Mouse (Mus musculus) midbrain, embryonic 10.5 days (tissue): ENCODE data around the gene Ksr1. TPM values are rescaled to one million over a fixed set of nuclear protein-coding genes. Genes with fewer than 3 reads are reported as not detected.

Experiments used
- DNase-seq: peaks from one replicate; pipeline ENCODE4 v3.0.0-alpha.2; 2017; ENCODE audit warnings: low spot score
- H3K27ac ChIP-seq: fragments of 300-500 bp; sonication (generic); replicated peaks from 2 replicates; pipeline ENCODE4 v1.5.1; 2016; ENCODE audit warnings: mild to moderate bottlenecking
- H3K27me3 ChIP-seq: fragments of 300-500 bp; sonication (generic); 2 replicates; pipeline ENCODE4 v1.6.1; 2016; ENCODE audit warnings: low read depth, mild to moderate bottlenecking; ENCODE audit not compliant: poor library complexity, severe bottlenecking
- H3K36me3 ChIP-seq: fragments of 300-500 bp; sonication (generic); 2 replicates; pipeline ENCODE4 v1.6.1; 2016; ENCODE audit warnings: mild to moderate bottlenecking, moderate library complexity
- H3K4me1 ChIP-seq: fragments of 300-500 bp; sonication (generic); 2 replicates; pipeline ENCODE4 v1.6.1; 2016
- H3K4me3 ChIP-seq: fragments of 300-500 bp; sonication (generic); 2 replicates; pipeline ENCODE4 v1.5.1; 2016; ENCODE audit warnings: mild to moderate bottlenecking, moderate library complexity
- H3K9me3 ChIP-seq: fragments of 300-500 bp; sonication (generic); replicated peaks from 2 replicates; pipeline ENCODE4 v1.6.1; 2016; ENCODE audit warnings: mild to moderate bottlenecking
- WGBS: fragments of 180-500 bp; shearing (Covaris S2); methylation state at CpG from one replicate; pipeline ENCODE4 v1.1.7; 2016; 5-methylcytosine and 5-hydroxymethylcytosine counted together
- polyA plus RNA-seq: library from polyadenylated mRNA; unstranded; fragments of >200 nt; fragmentation: Nextera tagmentation; extraction: Ambion mirVana; gene quantifications from 2 replicates; pipeline ENCODE4 v1.2.1, GENCODE M21; 2016

Gene Ksr1
- polyA plus RNA-seq: 1.7 and 2.5 TPM in 2 replicates

DNA sequence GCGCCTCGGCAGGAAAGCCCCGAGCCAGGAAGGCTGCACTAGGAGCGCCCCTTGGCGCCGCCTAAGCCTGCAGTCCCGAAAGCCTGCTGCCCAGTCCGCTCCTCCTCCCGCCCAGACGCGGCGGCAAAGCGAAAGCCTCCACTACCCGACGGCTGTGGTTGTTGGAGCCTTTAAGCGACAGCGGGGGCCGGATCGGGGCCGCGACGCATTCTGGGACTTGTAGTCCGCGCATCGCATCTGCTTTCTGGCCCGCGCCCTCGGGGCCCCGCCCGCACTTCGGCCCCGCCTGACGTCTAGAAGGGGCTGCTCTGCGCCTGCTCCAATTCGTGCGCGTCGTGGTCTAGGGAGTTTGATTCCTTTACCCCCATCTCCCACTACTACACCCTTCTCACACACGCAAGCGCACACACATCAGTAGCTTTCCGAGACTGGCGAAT lies at the start of gene Ksr1:
TSS of gene Ksr1 (minus strand) at position 77 of the 437 bp plus-strand sequence.
- H3K4me1 ChIP-seq: peaks cover 41% of the 10 kb centered on the region
- under 1% methylated on average over 42 of the region's 42 CpGs for WGBS
- peak; percentile 94 for DNase-seq
- no peaks in the 10 kb centered on the region for H3K9me3 ChIP-seq
- H3K27ac ChIP-seq: peak within 1 kb of the TSS; percentile 91
- H3K4me3 ChIP-seq: peak within 1 kb of the TSS; percentile 84
- peaks cover 9% of the 10 kb centered on the region; the same call in 1 of the 2 replicates for H3K27me3 ChIP-seq
- H3K36me3 ChIP-seq: no peaks in the 10 kb centered on the region

DNA sequence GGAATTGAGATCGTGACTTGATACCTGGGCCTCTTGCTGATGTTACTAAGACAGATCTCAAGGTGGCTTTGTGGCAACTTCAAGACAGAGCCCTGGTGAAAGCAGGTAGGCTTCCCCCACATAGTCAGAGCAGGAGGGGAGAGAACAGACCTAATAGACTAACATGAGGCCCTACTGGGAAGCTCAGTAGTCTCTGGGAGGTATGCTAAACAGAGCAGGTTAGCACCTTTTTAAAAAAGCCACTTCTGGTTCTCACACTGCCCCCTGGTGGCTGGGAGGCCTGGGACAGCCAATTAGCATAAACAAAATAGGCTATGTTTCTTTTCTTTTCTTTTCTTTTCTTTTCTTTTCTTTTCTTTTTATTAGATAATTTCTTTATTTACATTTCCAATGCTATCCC lies 46.0 kb upstream of the Ksr1 start:
- H3K9me3 ChIP-seq: no peaks in the 10 kb centered on the region
- 94% methylated on average over 1 of the region's 1 CpGs for WGBS
- H3K4me3 ChIP-seq: no peak overlapping the region
- H3K36me3 ChIP-seq: no peaks in the 10 kb centered on the region
- H3K27me3 ChIP-seq: no peaks in the 10 kb centered on the region
- no peak for DNase-seq
- peaks cover 11% of the 10 kb centered on the region for H3K4me1 ChIP-seq
- H3K27ac ChIP-seq: no peak overlapping the region

DNA sequence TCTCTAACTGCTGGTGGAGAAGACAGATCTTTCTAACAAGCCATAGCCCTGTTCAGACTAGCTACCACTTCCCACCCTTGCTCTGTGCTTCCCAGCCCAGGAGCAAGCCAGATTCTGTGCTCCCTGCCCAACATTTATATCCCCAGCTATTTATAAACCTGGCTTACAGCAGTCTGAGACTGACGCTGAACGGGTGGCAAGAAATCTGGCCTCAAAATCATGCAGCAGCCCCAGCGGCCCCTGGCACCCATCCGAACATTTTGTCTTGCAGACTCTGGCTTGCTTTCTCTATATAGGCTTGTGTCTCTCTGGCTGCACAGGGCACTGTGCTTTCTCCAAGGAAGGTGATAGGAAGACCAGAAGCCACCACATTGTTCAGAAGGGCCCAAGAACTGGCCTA lies 45.0 kb upstream of the Ksr1 start:
- no peak for DNase-seq
- peaks cover 1% of the 10 kb centered on the region for H3K4me1 ChIP-seq
- no peaks in the 10 kb centered on the region for H3K27me3 ChIP-seq
- H3K36me3 ChIP-seq: no peaks in the 10 kb centered on the region
- no peaks in the 10 kb centered on the region for H3K9me3 ChIP-seq
- WGBS: 91% methylated on average over 4 of the region's 4 CpGs
- H3K27ac ChIP-seq: no peak overlapping the region
- H3K4me3 ChIP-seq: no peak overlapping the region

DNA sequence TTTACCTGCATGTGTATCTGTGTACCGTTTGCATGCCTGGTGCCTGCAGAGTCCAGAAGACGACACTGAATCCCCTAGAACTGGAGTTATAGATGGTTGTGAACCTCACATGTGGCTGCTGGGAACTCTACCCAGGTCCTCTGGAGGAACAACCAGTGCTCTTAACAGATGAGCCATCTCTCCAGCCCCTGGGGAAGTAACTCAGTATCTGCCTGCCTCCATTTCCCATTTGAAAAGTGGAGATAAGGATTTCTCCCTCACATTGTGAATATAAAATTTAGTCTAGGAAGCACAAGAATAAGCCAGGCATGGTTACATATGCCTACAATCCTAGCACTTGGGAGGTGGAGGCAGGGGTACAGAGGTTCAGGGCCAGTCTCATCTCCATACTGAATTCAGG lies 44.0 kb upstream of the Ksr1 start:
- no peaks in the 10 kb centered on the region for H3K27me3 ChIP-seq
- no peak for DNase-seq
- H3K27ac ChIP-seq: no peak overlapping the region
- WGBS: 92% methylated on average over 2 of the region's 2 CpGs
- H3K36me3 ChIP-seq: no peaks in the 10 kb centered on the region
- H3K4me1 ChIP-seq: no peaks in the 10 kb centered on the region
- no peak overlapping the region for H3K4me3 ChIP-seq
- H3K9me3 ChIP-seq: no peaks in the 10 kb centered on the region

DNA sequence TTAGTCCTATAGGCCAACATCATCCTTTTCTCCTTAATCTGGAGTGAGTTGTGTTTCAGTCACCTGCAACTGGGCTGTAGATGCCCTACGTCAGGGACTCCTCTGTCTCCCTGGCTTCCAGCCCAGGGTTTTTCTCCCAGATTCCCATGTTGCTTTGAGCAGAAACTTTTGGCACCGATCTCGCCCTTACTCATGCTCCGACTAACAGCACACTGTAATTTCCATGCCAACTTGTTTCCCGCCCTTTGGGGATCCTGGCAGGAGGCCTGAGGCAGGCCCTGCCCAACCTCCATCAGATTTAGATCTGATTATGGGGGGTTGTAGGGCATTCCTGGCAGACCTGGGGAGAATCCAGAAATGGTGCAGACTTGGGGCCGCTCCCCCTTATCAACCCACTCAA lies 42.0 kb upstream of the Ksr1 start:
- 92% methylated on average over 6 of the region's 6 CpGs for WGBS
- Histone ChIP-seq H3K27me3 (no peaks in the 10 kb centered on the region), H3K27ac (no peak overlapping the region), H3K9me3 (no peaks in the 10 kb centered on the region), H3K4me3 (no peak overlapping the region), H3K36me3 (no peaks in the 10 kb centered on the region), H3K4me1 (no peaks in the 10 kb centered on the region)
- DNase-seq: no peak

DNA sequence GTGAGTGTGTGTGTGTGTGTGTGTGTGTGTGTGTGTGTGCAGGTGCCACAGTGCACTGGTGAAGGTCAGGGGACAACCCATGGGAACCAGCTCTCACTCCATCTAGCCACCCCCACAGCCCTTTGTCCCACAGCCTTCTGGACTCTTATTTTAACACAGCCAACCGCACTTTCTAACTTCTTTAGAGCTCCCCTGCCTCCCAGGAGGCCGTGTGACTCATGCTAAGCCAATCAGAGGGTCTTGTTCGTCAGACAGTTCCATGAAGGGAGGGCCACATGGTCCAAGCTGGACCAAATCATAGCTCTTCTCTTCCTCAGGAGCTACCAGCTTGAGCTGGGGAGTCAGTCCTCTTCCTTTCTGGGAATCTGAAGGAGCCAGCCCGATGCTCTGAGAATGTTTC lies 41.1 kb upstream of the Ksr1 start:
- H3K36me3 ChIP-seq: no peaks in the 10 kb centered on the region
- no peaks in the 10 kb centered on the region for H3K4me1 ChIP-seq
- H3K27me3 ChIP-seq: no peaks in the 10 kb centered on the region
- 78% methylated on average over 4 of the region's 4 CpGs for WGBS
- no peak for DNase-seq
- no peaks in the 10 kb centered on the region for H3K9me3 ChIP-seq
- no peak overlapping the region for H3K4me3 ChIP-seq
- no peak overlapping the region for H3K27ac ChIP-seq

DNA sequence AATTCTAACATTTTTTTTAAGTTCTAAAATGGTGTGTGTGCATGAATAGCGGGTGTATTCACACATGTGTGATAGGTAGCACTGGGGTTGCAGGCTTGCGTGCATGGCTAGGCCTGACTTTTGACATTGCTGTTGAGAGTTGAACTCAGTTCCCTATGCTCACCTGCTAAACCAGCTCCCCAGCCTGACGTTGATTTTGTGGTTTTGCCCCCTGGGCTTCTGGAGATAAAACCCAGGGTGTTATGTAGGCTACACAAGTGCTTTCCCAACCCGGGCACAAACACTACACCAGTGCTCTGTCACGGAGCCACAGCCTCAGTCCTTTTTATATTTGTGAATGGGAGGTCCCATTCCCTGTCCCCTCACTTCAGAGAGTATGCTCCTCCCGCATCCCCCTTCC lies 39.5 kb upstream of the Ksr1 start:
- Histone ChIP-seq H3K27me3 (no peaks in the 10 kb centered on the region), H3K9me3 (no peaks in the 10 kb centered on the region), H3K27ac (no peak overlapping the region), H3K4me1 (no peaks in the 10 kb centered on the region), H3K4me3 (no peak overlapping the region), H3K36me3 (no peaks in the 10 kb centered on the region)
- DNase-seq: no peak
- WGBS: 82% methylated on average over 6 of the region's 6 CpGs

DNA sequence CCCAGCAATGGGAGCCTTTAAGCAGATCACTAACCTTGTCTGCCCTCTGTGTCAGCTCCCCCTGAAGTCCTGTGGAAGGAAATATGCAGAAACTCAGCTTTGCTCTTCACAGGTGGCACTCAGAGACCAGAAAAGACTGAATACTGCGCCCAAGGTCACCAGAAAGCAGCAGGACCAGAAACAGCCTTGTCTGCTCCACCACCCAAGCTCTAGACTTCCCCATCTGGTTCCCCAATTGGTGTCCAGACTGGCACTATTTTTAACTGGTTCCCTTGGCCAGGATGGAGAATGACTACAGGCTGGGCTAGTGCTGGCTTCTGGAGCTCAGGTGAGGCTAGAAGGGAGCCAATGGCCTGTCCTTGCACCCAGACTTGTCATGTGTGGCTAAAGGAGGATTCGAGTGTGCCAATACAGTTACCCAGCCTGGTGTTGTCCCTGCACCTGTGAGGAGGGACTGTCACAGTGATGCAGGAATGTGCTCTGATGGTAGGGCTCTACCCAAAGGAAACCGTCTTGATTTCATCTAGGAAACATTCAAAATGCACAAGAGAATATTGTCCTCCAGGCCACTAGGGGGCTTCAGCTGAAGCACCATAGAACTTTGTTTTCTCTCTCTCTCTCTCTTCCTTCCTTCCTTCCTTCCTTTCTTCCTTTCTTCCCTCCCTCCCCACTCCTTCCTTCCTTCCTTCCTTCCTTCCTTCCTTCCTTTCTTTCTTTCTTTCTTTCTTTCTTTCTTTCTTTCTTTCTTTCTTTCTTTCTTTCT lies 38.1 kb upstream of the Ksr1 start:
- Histone ChIP-seq H3K36me3 (no peaks in the 10 kb centered on the region), H3K4me3 (no peak overlapping the region), H3K4me1 (no peaks in the 10 kb centered on the region), H3K27ac (no peak overlapping the region), H3K9me3 (no peaks in the 10 kb centered on the region), H3K27me3 (no peaks in the 10 kb centered on the region)
- no peak for DNase-seq
- 88% methylated on average over 3 of the region's 3 CpGs for WGBS

DNA sequence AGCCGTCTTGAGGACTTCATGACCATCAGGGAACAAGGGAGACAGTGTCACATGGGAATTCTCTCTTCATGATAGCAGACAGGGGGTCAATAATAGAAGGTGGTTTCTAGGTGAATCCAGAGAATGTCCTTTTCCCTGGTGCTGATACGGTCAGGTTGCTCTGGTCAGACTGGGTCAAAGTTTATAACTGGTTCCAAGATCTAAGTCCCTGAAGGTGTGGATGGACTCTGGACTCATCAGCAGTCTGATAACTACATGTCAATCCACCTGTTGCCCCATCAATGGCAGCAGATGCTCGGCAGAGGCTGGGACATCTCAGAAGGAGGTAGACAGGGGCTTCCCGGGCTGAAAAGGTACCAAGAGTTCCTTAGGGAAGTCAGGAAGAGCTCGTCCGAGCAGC lies 37.2 kb upstream of the Ksr1 start:
- H3K4me3 ChIP-seq: no peak overlapping the region
- H3K4me1 ChIP-seq: no peaks in the 10 kb centered on the region
- no peaks in the 10 kb centered on the region for H3K36me3 ChIP-seq
- no peaks in the 10 kb centered on the region for H3K9me3 ChIP-seq
- no peak for DNase-seq
- 93% methylated on average over 6 of the region's 6 CpGs for WGBS
- no peak overlapping the region for H3K27ac ChIP-seq
- H3K27me3 ChIP-seq: no peaks in the 10 kb centered on the region

DNA sequence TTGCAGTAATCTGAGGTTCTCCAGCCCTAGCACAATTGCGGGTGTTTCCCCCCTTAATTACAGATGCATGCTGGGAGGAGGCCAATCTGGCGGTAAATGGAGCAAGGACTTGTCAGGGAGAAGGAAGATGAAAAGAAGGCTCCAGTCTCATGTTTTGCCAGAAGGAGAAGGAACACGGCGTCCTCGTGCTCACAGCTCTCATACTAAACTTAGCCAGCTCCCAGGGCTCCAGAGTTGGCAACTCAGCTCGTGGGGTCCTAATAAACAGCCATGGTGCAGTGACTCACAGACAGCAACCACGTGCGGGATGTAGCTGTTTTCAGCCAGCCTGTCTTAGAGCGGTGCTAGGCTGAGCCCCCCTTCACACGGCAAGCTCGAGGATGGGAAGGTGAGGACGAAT lies 36.7 kb upstream of the Ksr1 start:
- Histone ChIP-seq H3K4me3 (no peak overlapping the region), H3K9me3 (no peaks in the 10 kb centered on the region), H3K4me1 (no peaks in the 10 kb centered on the region), H3K36me3 (no peaks in the 10 kb centered on the region), H3K27ac (no peak overlapping the region), H3K27me3 (no peaks in the 10 kb centered on the region)
- DNase-seq: no peak
- WGBS: 82% methylated on average over 12 of the region's 12 CpGs

DNA sequence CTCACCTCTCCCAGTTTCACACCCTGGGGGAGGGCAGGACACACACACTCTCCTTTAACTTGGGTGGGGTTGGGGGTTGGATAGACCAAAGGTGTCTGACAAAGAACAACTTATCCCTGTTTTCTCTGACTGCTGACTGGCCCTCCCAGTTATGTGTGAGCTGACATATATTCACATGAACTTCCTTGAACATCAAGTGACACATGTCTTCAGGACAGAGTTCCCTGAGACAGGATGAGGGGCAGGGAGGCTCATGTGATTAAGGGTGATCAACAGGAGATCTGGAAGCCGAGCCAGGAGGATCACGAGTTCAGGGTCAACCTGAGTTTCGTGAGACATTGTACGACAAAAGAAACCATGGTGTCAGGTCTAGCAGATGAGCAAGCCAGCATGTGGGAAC lies 35.7 kb upstream of the Ksr1 start:
- Histone ChIP-seq H3K27me3 (no peaks in the 10 kb centered on the region), H3K27ac (no peak overlapping the region), H3K36me3 (no peaks in the 10 kb centered on the region), H3K4me3 (no peak overlapping the region), H3K9me3 (no peaks in the 10 kb centered on the region), H3K4me1 (no peaks in the 10 kb centered on the region)
- no peak for DNase-seq
- WGBS: 88% methylated on average over 4 of the region's 4 CpGs

DNA sequence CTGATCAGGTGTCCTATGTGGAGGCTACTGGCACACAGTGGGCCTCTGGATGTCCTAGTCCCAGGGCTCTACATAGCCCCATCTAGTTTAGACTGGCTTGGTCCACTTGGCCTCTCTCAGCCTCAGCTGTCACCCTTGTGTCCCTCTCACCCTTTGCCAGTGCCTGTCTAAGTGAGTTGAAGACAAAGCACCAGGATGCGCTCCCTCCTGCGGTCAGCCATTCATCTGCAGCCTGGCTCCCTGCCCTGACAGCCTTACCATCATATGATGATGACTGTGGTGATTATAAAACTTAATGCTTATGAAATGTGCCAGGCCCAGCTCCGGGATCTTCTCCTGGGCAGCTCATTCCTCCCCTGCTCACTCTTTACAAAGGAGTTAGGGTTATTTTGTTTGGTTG lies 30.5 kb upstream of the Ksr1 start:
- WGBS: 88% methylated on average over 3 of the region's 3 CpGs
- Histone ChIP-seq H3K27me3 (no peaks in the 10 kb centered on the region), H3K36me3 (no peaks in the 10 kb centered on the region), H3K4me3 (no peak overlapping the region), H3K9me3 (no peaks in the 10 kb centered on the region), H3K27ac (no peak overlapping the region), H3K4me1 (no peaks in the 10 kb centered on the region)
- no peak for DNase-seq

DNA sequence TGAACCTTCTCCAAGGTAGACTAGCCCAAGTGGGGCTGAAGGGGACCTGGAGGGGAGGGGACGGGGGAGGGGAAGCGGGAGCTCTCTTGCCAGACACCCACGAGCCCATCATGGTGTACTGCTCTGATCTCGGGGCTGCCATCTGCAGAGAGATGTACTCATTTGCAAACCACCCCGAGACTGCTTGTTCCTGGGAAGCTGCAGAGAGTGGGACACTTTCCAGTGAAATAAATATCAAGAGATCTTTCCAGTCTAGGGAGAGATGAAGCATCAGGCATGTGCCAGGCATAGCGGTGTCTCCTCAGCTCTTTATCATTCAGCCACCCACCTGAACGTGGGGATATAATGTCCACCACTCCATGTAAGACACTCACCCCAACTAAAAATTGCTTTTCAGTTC lies 25.8 kb upstream of the Ksr1 start:
- H3K36me3 ChIP-seq: no peaks in the 10 kb centered on the region
- no peaks in the 10 kb centered on the region for H3K27me3 ChIP-seq
- DNase-seq: no peak
- H3K4me3 ChIP-seq: no peak overlapping the region
- whole genome bisulfite sequencing: 85% methylated on average over 7 of the region's 7 CpGs
- H3K27ac ChIP-seq: no peak overlapping the region
- H3K9me3 ChIP-seq: no peaks in the 10 kb centered on the region
- H3K4me1 ChIP-seq: no peaks in the 10 kb centered on the region
